Mouse (Mus musculus): Measurements from ENCODE around the gene Hist1h3g. TPM values are rescaled to one million over a fixed set of nuclear protein-coding genes. Genes with fewer than 3 reads are reported as not detected.
"Not testable (repeated sequence)": the region's sequence is repeated elsewhere in the genome, so short reads cannot be mapped to it uniquely, and the experiment has no call there.

Hist1h3g gene
- 709 and 989 TPM in 2 replicates for total RNA-seq (2014; rRNA removed; ENCODE audit: low replicate concordance)
- 2.4 and 2.5 TPM in 2 replicates for polyA plus RNA-seq (2015; fragmentation: Nextera tagmentation; extraction: Ambion mirVana)

DNA sequence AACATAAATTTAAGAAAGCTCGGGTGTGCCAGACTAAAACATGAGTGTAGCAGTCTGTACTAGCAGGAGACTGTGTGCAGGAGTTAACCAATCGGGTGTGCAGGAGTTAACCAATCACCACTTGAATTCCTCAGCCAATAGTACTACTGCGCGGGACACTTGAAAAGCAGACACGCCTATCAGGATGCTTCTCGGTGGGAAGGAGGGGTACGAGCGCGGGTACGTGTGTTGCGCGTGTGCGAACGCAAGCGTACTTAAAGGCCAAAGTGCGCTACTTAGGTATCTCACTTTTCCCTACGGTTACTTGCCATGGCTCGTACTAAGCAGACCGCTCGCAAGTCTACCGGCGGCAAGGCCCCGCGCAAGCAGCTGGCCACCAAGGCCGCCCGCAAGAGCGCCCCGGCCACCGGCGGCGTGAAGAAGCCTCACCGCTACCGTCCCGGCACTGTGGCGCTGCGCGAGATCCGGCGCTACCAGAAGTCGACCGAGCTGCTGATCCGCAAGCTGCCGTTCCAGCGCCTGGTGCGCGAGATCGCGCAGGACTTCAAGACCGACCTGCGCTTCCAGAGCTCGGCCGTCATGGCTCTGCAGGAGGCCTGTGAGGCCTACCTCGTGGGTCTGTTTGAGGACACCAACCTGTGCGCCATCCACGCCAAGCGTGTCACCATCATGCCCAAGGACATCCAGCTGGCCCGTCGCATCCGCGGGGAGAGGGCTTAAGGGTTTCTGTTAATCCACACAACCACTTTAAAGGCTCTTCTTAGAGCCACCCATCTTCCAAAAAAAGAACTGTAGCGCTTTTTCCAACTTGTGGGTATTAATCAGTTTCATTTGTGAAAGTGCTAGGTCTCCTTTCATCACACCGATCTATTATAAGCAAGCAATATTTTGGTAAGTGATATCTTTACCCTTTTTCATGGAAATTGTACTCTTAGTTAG is at the start of gene Hist1h3g:
Gene Hist1h3g (plus strand): TSS at position 286 of the 939 bp plus-strand sequence.
- ATAC-seq (ENCODE audit: insufficient read depth, low read depth) (peak; percentile 78), DNase-seq (ENCODE audit: low spot score) (peak; percentile 95)
- Histone ChIP-seq H3K4me1 (ENCODE audit: control insufficient read depth, insufficient read depth) (peaks cover 12% of the 10 kb centered on the region), H3K27ac (ENCODE audit: low read depth) (peak within 1 kb of the TSS; percentile 100), H3K9ac (replicated peaks; ENCODE audit: low read depth, low read length) (peak within 1 kb of the TSS; percentile 59), H3K4me3 (ENCODE audit: low read depth, low read length) (peak within 1 kb of the TSS; percentile 60), H3K4me2 (ENCODE audit: low read depth, low read length) (peak within 1 kb of the TSS; percentile 79)
- not testable (repeated sequence) for H3K9me3 ChIP-seq (replicated peaks; ENCODE audit: control insufficient read depth, low read length); H3K27me3 ChIP-seq (ENCODE audit: control insufficient read depth, insufficient read depth, low read length); H3K36me3 ChIP-seq (replicated peaks; ENCODE audit: control insufficient read depth, insufficient read depth, low read length)
- WGBS: 1% methylated on average over 47 of the region's 62 CpGs
- TF ChIP-seq EP300 (IDR thresholded peaks at IDR 0.05; ENCODE audit: low read depth): peak; percentile 43; the same call in 1 of the 2 replicates

DNA sequence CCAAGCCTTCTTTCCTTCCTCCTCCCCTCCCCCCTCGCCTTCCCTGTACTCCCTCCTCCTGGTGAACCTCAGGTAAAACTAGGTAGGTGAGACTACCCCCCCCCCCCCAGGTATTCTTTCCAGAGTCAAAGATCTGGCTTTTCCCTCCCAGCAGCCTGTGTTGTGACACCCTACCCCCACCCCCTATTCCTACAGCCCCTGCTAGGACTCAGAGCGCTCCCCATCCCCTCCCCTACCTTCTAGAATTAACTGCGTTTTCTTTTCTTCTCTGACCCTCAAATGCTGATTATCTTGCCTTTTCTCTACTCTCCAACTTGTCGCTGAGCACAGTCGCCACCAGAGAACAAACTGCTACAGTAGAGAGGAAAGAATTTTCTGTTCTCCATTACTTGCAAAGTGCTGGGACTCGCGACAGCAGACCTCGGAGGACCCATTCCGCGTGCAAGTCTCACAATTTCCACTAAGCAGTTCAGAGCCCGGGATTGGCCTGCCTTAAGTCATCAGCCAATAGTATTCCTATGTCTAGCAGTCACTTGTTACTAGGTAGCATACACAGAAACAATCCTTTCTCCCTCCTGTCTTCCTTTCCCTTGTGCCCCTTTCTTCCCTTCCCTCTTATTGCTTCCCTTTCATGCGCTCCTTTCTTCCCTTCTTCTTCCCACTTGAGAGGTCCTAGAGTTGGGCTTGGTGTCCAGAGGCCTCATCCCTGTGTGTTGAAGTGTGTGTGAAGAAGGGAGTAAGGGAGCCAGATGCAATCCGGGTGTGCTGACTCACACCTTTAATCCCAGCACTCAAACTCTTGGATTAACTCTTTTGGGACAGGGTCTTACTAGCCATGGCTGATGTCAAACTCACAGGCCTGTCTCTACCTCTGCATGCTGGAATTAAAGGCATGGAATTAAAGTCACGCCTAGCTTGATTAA is 46.6 kb upstream of the Hist1h3g start, which contains the start of gene Btn2a2:
Gene Btn2a2 (minus strand): TSS at position 458 of the 923 bp plus-strand sequence.
- Histone ChIP-seq H3K27ac (ENCODE audit: low read depth) (no peak within 1 kb of the TSS), H3K4me1 (ENCODE audit: control insufficient read depth, insufficient read depth) (no peaks in the 10 kb centered on the region), H3K27me3 (ENCODE audit: control insufficient read depth, insufficient read depth, low read length) (no peaks in the 10 kb centered on the region), H3K9me3 (replicated peaks; ENCODE audit: control insufficient read depth, low read length) (no peaks in the 10 kb centered on the region), H3K36me3 (replicated peaks; ENCODE audit: control insufficient read depth, insufficient read depth, low read length) (no peaks in the 10 kb centered on the region), H3K9ac (replicated peaks; ENCODE audit: low read depth, low read length) (no peak within 1 kb of the TSS), H3K4me3 (ENCODE audit: low read depth, low read length) (peak within 1 kb of the TSS; percentile 14; the same call in 1 of the 2 replicates), H3K4me2 (ENCODE audit: low read depth, low read length) (peak within 1 kb of the TSS; percentile 50)
- peak; percentile 94 for ATAC-seq (ENCODE audit: insufficient read depth, low read depth)
- TF ChIP-seq CTCF (IDR thresholded peaks at IDR 0.05; ENCODE audit: low read depth): no peak
- TF ChIP-seq EP300 (IDR thresholded peaks at IDR 0.05; ENCODE audit: low read depth): no peak
- DNase-seq (ENCODE audit: low spot score): peak; percentile 94
- WGBS: 3% methylated on average over 13 of the region's 14 CpGs

DNA sequence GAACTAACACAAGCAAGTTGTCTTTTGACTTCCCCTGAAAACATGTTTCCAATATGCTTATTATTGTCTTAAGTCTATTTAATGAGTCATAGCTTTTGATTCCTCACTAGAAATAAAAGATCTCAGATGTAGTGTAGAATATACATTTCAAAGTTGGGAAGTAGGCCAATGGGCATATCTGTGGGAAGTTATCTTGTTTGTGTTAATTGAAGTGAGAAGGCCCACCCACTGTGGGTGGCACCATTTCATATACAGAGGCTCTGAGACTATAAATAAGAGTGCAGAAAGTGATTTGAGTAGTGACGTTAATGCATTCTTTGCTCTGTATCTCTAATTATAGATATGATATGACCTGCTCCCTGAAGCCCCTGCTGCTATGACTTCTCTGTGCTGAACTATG is 44.4 kb upstream of the Hist1h3g start:
- Histone ChIP-seq H3K4me3 (ENCODE audit: low read depth, low read length) (no peak overlapping the region), H3K36me3 (replicated peaks; ENCODE audit: control insufficient read depth, insufficient read depth, low read length) (no peaks in the 10 kb centered on the region), H3K4me2 (ENCODE audit: low read depth, low read length) (no peak overlapping the region), H3K27me3 (ENCODE audit: control insufficient read depth, insufficient read depth, low read length) (no peaks in the 10 kb centered on the region), H3K9ac (replicated peaks; ENCODE audit: low read depth, low read length) (no peak overlapping the region), H3K9me3 (replicated peaks; ENCODE audit: control insufficient read depth, low read length) (no peaks in the 10 kb centered on the region), H3K27ac (ENCODE audit: low read depth) (no peak overlapping the region), H3K4me1 (ENCODE audit: control insufficient read depth, insufficient read depth) (no peaks in the 10 kb centered on the region)
- TF ChIP-seq EP300 (IDR thresholded peaks at IDR 0.05; ENCODE audit: low read depth) (no peak), CTCF (IDR thresholded peaks at IDR 0.05; ENCODE audit: low read depth) (no peak)
- 36% methylated on average over 1 of the region's 1 CpGs for WGBS
- ATAC-seq (ENCODE audit: insufficient read depth, low read depth) (no peak), DNase-seq (ENCODE audit: low spot score) (no peak)

DNA sequence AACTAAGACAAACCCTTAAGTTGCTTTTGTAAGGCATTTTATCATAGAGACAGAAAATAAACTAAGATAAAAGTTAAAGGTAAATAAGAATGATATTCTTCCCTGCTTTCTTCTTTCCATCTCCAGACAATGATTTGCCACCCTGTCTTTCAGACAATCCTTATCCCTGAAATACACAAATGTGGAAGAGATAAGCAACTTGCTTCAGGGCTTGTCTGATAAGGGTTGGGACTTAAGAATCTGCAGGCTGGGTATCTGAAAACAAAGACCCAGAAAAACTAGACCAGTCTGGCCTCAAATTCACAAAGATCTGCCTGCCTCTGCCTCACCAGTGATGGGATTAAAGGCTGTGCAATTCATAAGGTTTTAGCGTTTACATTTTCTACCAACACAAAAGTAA is 44.0 kb upstream of the Hist1h3g start:
- Histone ChIP-seq H3K4me2 (ENCODE audit: low read depth, low read length) (no peak overlapping the region), H3K36me3 (replicated peaks; ENCODE audit: control insufficient read depth, insufficient read depth, low read length) (no peaks in the 10 kb centered on the region), H3K4me3 (ENCODE audit: low read depth, low read length) (no peak overlapping the region), H3K9me3 (replicated peaks; ENCODE audit: control insufficient read depth, low read length) (no peaks in the 10 kb centered on the region), H3K9ac (replicated peaks; ENCODE audit: low read depth, low read length) (no peak overlapping the region), H3K27ac (ENCODE audit: low read depth) (no peak overlapping the region), H3K27me3 (ENCODE audit: control insufficient read depth, insufficient read depth, low read length) (no peaks in the 10 kb centered on the region), H3K4me1 (ENCODE audit: control insufficient read depth, insufficient read depth) (no peaks in the 10 kb centered on the region)
- 22% methylated on average over 1 of the region's 1 CpGs for WGBS
- no peak for TF ChIP-seq EP300 (IDR thresholded peaks at IDR 0.05; ENCODE audit: low read depth)
- no peak for TF ChIP-seq CTCF (IDR thresholded peaks at IDR 0.05; ENCODE audit: low read depth)
- ATAC-seq (ENCODE audit: insufficient read depth, low read depth) (no peak), DNase-seq (ENCODE audit: low spot score) (no peak)

DNA sequence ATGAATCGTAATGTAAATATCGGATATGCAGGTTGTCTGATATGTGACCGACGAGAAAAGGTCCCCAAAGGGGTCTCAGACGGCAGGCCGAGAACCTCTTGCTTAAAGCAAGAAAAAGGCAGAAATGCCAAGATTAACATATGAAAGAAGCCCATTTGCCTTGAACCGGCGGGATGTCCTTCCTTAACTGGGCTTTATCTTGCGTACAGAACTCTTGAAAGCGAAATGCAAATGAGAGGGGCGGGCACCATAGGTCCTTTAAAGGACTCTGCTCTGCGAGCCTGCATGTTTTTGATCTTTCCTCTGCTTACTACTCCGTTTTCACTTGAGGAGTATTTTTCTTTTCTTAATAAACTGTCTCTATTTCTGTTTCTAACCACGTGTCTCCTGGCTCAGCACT is 43.2 kb upstream of the Hist1h3g start:
- Histone ChIP-seq H3K27ac (ENCODE audit: low read depth) (no peak overlapping the region), H3K9me3 (replicated peaks; ENCODE audit: control insufficient read depth, low read length) (no peaks in the 10 kb centered on the region), H3K36me3 (replicated peaks; ENCODE audit: control insufficient read depth, insufficient read depth, low read length) (no peaks in the 10 kb centered on the region), H3K4me1 (ENCODE audit: control insufficient read depth, insufficient read depth) (no peaks in the 10 kb centered on the region), H3K27me3 (ENCODE audit: control insufficient read depth, insufficient read depth, low read length) (no peaks in the 10 kb centered on the region), H3K4me2 (ENCODE audit: low read depth, low read length) (peak overlapping the region; percentile 55), H3K9ac (replicated peaks; ENCODE audit: low read depth, low read length) (no peak overlapping the region), H3K4me3 (ENCODE audit: low read depth, low read length) (peak overlapping the region; percentile 38)
- ATAC-seq (ENCODE audit: insufficient read depth, low read depth) (no peak), DNase-seq (ENCODE audit: low spot score) (no peak)
- no peak for TF ChIP-seq EP300 (IDR thresholded peaks at IDR 0.05; ENCODE audit: low read depth)
- TF ChIP-seq CTCF (IDR thresholded peaks at IDR 0.05; ENCODE audit: low read depth): no peak
- 10% methylated on average over 14 of the region's 14 CpGs for WGBS
